Mouse (Mus musculus): ENCODE results near the gene Letmd1. TPM values are rescaled to one million over a fixed set of nuclear protein-coding genes. Genes with fewer than 3 reads are reported as not detected.
"Not testable (repeated sequence)": the region's sequence is repeated elsewhere in the genome, so short reads cannot be mapped to it uniquely, and the experiment has no call there.

The Letmd1 gene
- polyA plus RNA-seq, 1 experiment from 2014 or later, result 40.5 TPM

DNA sequence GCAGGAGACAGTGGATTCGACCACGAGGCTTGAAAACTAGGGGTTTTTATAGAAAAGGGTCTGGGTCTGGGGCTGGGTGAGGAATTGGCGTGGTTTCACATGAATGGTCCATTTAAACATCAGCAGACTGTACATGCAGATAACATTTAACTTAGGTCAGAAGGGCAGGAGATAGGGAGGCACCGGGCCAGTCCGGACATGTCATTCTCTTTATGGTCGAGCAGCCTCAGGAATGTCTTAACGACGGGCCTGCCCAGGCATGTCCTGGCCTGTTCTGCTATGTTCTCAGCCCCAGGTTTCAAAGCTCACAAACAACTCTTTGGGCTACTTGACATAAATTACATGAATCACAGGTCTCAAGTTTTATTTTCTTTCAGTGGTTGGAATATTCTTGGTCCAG, 30.7 kb downstream of the Letmd1 start:
- H3K9ac ChIP-seq (ENCODE audit: low read length); H3K27me3 ChIP-seq (replicated peaks; ENCODE audit: control insufficient read depth, insufficient read depth, low read length); H3K27ac ChIP-seq (ENCODE audit: low read depth, low read length); H3K9me3 ChIP-seq (replicated peaks; ENCODE audit: control insufficient read depth, low read length); H3K4me2 ChIP-seq (ENCODE audit: low read length); H3K4me3 ChIP-seq (ENCODE audit: low read depth, low read length); DNase-seq (ENCODE audit: low spot score); H3K4me1 ChIP-seq (ENCODE audit: control insufficient read depth, insufficient read depth, low read length); ATAC-seq: not testable (repeated sequence)
- 89% methylated on average over 8 of the region's 8 CpGs for WGBS
- peaks cover 13% of the 10 kb centered on the region for H3K36me3 ChIP-seq (ENCODE audit: control insufficient read depth, insufficient read depth, low read length)

DNA sequence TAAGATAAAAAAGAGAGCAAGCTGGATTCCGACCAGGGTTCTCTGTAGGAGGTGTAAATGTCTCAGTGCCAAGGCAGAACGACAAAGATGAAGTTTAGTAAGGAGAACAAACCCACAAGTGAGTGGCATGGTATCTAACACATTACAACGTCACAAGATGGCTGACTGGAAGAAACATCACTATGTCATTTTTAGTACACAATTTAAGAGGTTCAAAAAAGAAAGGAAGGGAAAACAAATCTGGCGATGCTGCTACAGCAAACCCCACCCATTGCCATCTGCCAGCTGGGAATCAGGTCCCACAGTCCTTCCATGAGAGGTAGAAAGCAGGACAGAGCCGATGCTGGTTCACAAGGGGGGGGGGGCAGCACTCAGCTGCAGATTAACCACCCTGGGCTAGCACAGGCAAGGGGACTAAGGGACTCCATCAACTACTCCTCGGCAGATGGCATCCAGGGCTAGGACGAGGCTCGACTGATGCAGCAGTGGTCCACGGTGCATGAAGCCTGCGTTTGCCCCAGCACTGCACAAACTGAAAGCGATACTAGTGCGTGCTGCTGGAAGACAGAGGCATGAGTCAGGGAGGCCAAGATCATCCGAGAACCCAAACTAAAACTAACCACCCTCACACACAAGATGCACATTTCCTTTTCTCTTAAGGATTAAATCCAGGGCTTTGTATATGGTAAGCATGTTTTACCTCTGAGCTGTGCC, 39.8 kb downstream of the Letmd1 start:
- Histone ChIP-seq H3K27me3 (replicated peaks; ENCODE audit: control insufficient read depth, insufficient read depth, low read length) (no peaks in the 10 kb centered on the region), H3K36me3 (ENCODE audit: control insufficient read depth, insufficient read depth, low read length) (peaks cover 82% of the 10 kb centered on the region), H3K9me3 (replicated peaks; ENCODE audit: control insufficient read depth, low read length) (no peaks in the 10 kb centered on the region), H3K9ac (ENCODE audit: low read length) (no peak overlapping the region), H3K4me1 (ENCODE audit: control insufficient read depth, insufficient read depth, low read length) (no peaks in the 10 kb centered on the region), H3K4me3 (ENCODE audit: low read depth, low read length) (no peak overlapping the region), H3K27ac (ENCODE audit: low read depth, low read length) (no peak overlapping the region), H3K4me2 (ENCODE audit: low read length) (no peak overlapping the region)
- no peak for ATAC-seq
- no peak for DNase-seq (ENCODE audit: low spot score)
- WGBS, result 85% methylated on average over 13 of the region's 13 CpGs

DNA sequence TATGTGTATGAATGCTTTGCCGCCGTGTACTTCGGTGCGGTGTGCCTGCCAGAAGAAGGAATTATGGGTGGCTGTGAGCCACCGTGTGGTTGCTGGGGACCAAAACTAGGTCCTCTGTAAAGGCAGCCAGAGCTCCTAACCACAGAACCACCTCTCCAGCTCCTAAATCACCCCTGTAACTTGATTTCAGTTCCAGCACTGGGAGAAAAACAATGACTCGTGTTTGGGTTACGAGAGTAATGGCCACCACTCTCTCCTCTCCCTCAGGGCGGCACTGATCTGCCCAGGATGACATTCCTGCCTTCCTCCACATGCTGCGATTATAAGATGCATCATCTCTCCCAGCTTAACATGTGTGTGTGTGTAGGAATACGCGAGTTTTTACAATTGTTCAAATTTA, 41.2 kb downstream of the Letmd1 start:
- 97% methylated on average over 11 of the region's 11 CpGs for WGBS
- H3K9me3 ChIP-seq (replicated peaks; ENCODE audit: control insufficient read depth, low read length), result no peaks in the 10 kb centered on the region
- no peaks in the 10 kb centered on the region for H3K4me1 ChIP-seq (ENCODE audit: control insufficient read depth, insufficient read depth, low read length)
- no peak overlapping the region for H3K27ac ChIP-seq (ENCODE audit: low read depth, low read length)
- H3K4me3 ChIP-seq (ENCODE audit: low read depth, low read length), result no peak overlapping the region
- DNase-seq (ENCODE audit: low spot score) (no peak), ATAC-seq (no peak)
- H3K9ac ChIP-seq (ENCODE audit: low read length), result no peak overlapping the region
- no peaks in the 10 kb centered on the region for H3K27me3 ChIP-seq (replicated peaks; ENCODE audit: control insufficient read depth, insufficient read depth, low read length)
- no peak overlapping the region for H3K4me2 ChIP-seq (ENCODE audit: low read length)
- peaks cover 82% of the 10 kb centered on the region for H3K36me3 ChIP-seq (ENCODE audit: control insufficient read depth, insufficient read depth, low read length)

DNA sequence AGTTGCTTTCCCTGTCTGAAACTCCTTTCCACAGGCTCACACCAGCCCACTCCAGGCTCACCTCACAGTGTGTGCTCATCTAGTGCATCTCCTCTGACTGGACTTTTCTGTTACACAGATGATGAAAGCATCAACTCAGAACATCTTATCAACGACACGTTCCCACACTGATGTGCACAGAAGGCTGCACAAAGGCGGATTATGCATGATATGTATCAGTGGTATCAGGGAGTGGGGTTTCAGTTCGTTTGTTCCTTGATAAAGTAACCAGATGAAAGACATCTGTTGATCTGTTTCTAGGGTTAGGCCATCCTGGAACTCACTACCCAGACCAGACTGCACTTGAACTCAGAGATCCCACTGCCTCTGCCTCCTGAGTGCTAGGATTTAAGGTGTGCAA, 44.6 kb downstream of the Letmd1 start:
- Histone ChIP-seq H3K36me3 (ENCODE audit: control insufficient read depth, insufficient read depth, low read length) (peaks cover 66% of the 10 kb centered on the region), H3K27ac (ENCODE audit: low read depth, low read length) (no peak overlapping the region), H3K9ac (ENCODE audit: low read length) (no peak overlapping the region), H3K4me1 (ENCODE audit: control insufficient read depth, insufficient read depth, low read length) (no peaks in the 10 kb centered on the region), H3K4me3 (ENCODE audit: low read depth, low read length) (no peak overlapping the region), H3K9me3 (replicated peaks; ENCODE audit: control insufficient read depth, low read length) (no peaks in the 10 kb centered on the region), H3K27me3 (replicated peaks; ENCODE audit: control insufficient read depth, insufficient read depth, low read length) (no peaks in the 10 kb centered on the region), H3K4me2 (ENCODE audit: low read length) (no peak overlapping the region)
- ATAC-seq, result no peak
- DNase-seq (ENCODE audit: low spot score), result no peak
- 93% methylated on average over 4 of the region's 4 CpGs for WGBS

DNA sequence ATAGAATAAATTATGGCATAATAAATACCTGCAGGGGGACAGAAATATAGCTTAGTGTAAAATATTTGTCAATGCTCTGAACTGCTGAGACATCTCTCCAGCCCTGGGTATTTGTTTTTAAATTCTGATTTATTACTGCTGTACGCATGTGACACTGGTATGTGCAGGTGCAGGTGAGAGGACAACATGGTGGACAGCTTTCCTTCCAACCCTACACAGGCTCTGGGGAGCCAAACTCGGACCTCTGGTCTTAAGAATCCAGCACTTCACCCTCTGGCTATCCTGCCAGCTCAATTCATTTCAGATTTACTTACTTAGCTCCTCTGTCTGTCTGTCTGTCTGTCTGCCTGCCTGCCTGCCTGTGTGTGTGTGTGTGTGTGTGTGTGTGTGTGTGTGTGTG, 46.3 kb downstream of the Letmd1 start:
- WGBS, result 91% methylated on average over 2 of the region's 2 CpGs
- no peaks in the 10 kb centered on the region for H3K4me1 ChIP-seq (ENCODE audit: control insufficient read depth, insufficient read depth, low read length)
- no peak overlapping the region for H3K4me2 ChIP-seq (ENCODE audit: low read length)
- H3K27me3 ChIP-seq (replicated peaks; ENCODE audit: control insufficient read depth, insufficient read depth, low read length), result no peaks in the 10 kb centered on the region
- H3K9me3 ChIP-seq (replicated peaks; ENCODE audit: control insufficient read depth, low read length), result no peaks in the 10 kb centered on the region
- no peak overlapping the region for H3K9ac ChIP-seq (ENCODE audit: low read length)
- no peak for ATAC-seq
- no peak overlapping the region for H3K4me3 ChIP-seq (ENCODE audit: low read depth, low read length)
- DNase-seq (ENCODE audit: low spot score), result no peak
- peaks cover 68% of the 10 kb centered on the region for H3K36me3 ChIP-seq (ENCODE audit: control insufficient read depth, insufficient read depth, low read length)
- H3K27ac ChIP-seq (ENCODE audit: low read depth, low read length), result no peak overlapping the region

DNA sequence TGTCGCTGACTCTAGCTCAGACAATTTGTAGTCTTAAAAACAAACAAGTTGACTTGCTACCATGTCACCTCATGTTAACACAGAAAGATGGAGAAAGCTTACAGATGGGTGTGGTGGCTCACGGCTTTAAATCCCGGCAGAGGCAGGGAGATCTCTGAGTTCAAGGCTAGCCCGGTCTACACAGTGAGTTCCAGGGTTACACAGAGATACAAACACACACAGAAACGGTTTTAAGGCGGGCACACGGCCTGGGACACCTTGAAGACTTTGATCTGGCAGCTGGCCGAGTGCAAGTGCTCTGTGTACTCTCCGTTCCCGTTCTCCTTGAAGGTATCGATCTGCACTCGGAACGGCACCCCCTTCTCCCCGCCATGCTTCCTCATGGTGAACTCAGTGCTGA, 51.5 kb downstream of the Letmd1 start:
- H3K9me3 ChIP-seq (replicated peaks; ENCODE audit: control insufficient read depth, low read length), result no peaks in the 10 kb centered on the region
- no peak overlapping the region for H3K4me3 ChIP-seq (ENCODE audit: low read depth, low read length)
- H3K9ac ChIP-seq (ENCODE audit: low read length), result no peak overlapping the region
- H3K4me1 ChIP-seq (ENCODE audit: control insufficient read depth, insufficient read depth, low read length), result no peaks in the 10 kb centered on the region
- H3K27ac ChIP-seq (ENCODE audit: low read depth, low read length), result no peak overlapping the region
- DNase-seq (ENCODE audit: low spot score) (no peak), ATAC-seq (no peak)
- H3K36me3 ChIP-seq (ENCODE audit: control insufficient read depth, insufficient read depth, low read length), result peaks cover 63% of the 10 kb centered on the region
- WGBS, result 96% methylated on average over 14 of the region's 14 CpGs
- H3K4me2 ChIP-seq (ENCODE audit: low read length), result no peak overlapping the region
- H3K27me3 ChIP-seq (replicated peaks; ENCODE audit: control insufficient read depth, insufficient read depth, low read length), result no peaks in the 10 kb centered on the region

DNA sequence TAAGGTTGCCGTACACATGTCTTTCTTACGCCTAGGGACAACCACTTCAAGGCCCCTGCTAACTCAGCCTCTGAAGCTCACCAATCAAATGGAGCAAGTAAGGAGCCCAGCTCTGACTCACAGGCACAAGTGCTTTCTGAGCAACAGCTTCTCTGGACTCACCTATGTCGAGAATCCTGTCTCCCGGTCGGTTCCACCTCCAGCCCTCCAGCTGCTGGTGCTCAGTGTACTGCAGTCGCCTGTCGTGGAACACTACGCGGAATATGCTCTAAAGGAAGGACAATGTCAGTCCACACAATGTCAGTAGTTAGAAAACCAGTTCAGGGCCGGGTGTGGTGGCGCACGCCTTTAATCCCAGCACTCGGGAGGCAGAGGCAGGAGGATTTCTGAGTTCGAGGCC, 56.6 kb downstream of the Letmd1 start:
- 95% methylated on average over 14 of the region's 14 CpGs for WGBS
- no peak overlapping the region for H3K27ac ChIP-seq (ENCODE audit: low read depth, low read length)
- no peak overlapping the region for H3K4me2 ChIP-seq (ENCODE audit: low read length)
- DNase-seq (ENCODE audit: low spot score), result no peak
- peaks cover 40% of the 10 kb centered on the region for H3K36me3 ChIP-seq (ENCODE audit: control insufficient read depth, insufficient read depth, low read length)
- no peak overlapping the region for H3K4me3 ChIP-seq (ENCODE audit: low read depth, low read length)
- H3K9me3 ChIP-seq (replicated peaks; ENCODE audit: control insufficient read depth, low read length), result no peaks in the 10 kb centered on the region
- H3K9ac ChIP-seq (ENCODE audit: low read length), result no peak overlapping the region
- H3K4me1 ChIP-seq (ENCODE audit: control insufficient read depth, insufficient read depth, low read length), result no peaks in the 10 kb centered on the region
- no peak for ATAC-seq
- no peaks in the 10 kb centered on the region for H3K27me3 ChIP-seq (replicated peaks; ENCODE audit: control insufficient read depth, insufficient read depth, low read length)

DNA sequence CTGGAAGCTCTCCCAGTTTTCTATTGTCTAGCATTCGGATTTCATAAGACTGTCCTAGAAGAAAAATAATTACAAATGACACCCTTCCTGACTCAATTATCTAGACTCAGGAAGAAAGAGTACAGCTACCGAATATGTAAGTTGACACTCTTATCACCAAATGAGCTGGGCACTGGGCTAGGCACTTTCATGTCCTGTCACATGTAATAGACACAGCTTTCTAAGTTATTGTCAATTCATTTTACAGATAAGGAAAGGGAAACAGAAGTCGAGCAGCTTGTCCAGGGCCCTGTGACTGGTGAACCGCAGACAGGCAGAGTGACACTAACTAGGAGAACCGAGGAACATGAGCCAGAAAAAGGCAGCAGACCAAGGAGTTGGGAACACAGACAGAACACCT, 59.1 kb downstream of the Letmd1 start:
- no peak overlapping the region for H3K27ac ChIP-seq (ENCODE audit: low read depth, low read length)
- H3K4me1 ChIP-seq (ENCODE audit: control insufficient read depth, insufficient read depth, low read length), result no peaks in the 10 kb centered on the region
- no peaks in the 10 kb centered on the region for H3K9me3 ChIP-seq (replicated peaks; ENCODE audit: control insufficient read depth, low read length)
- no peak overlapping the region for H3K4me2 ChIP-seq (ENCODE audit: low read length)
- ATAC-seq (no peak), DNase-seq (ENCODE audit: low spot score) (no peak)
- H3K9ac ChIP-seq (ENCODE audit: low read length), result no peak overlapping the region
- H3K4me3 ChIP-seq (ENCODE audit: low read depth, low read length), result no peak overlapping the region
- H3K36me3 ChIP-seq (ENCODE audit: control insufficient read depth, insufficient read depth, low read length), result peaks cover 22% of the 10 kb centered on the region
- WGBS, result 88% methylated on average over 5 of the region's 5 CpGs
- no peaks in the 10 kb centered on the region for H3K27me3 ChIP-seq (replicated peaks; ENCODE audit: control insufficient read depth, insufficient read depth, low read length)

All from forebrain, embryonic 14.5 days (tissue).